Mouse (Mus musculus) bone marrow, adult 2 months (tissue): ENCODE results near the gene Raf1.

Experiments
- CTCF ChIP-seq: fragments of 200-500 bp; IDR thresholded peaks from 2 replicates; pipeline ENCODE4 v1.5.1; 2011; ENCODE audit warnings: low read length, control low read depth; ENCODE audit not compliant: control insufficient read depth, insufficient read depth
- POLR2A ChIP-seq: fragments of 200-500 bp; IDR thresholded peaks from 2 replicates; pipeline ENCODE4 v1.6.1; 2011; ENCODE audit warnings: low read depth, mild to moderate bottlenecking, control low read depth, low read length, borderline replicate concordance; ENCODE audit not compliant: control insufficient read depth

- TF ChIP-seq CTCF: peak; percentile 1; the same call in 1 of the 2 replicates
- peak; percentile 86; the same call in 1 of the 2 replicates for TF ChIP-seq POLR2A
These were observed at the start of gene Raf1 for GRCm38 (mm10) chr6:115676452-115677128.
